Comparison of ENCODE assay signal across 13 mouse cellular contexts in genomic region chr1:43760085-43760484, GRCm38 (mm10). TPM values are rescaled to one million over a fixed set of nuclear protein-coding genes. Genes with fewer than 3 reads are reported as not detected.
DNase-seq lines count a peak whose midpoint lies in the region; ATAC-seq and TF ChIP-seq lines count a peak whose summit lies in the region.
"Had no signal": no experiment of that assay in that cellular context is flagged by ENCODE, and none has a peak within 500 bp of the region (broad histone marks: within the 10 kb centered on the region; RNA-seq: fewer than 3 reads in every experiment).

No protein-coding gene starts in this region.

- ATAC-seq in frontal cortex, adult (ENCODE audit: low TSS enrichment) = peak; percentile 65; the same call in 1 of the 2 replicates
- ATAC-seq in liver, postnatal 0 days = no peak
- ATAC-seq in liver, embryonic 12.5 days = no peak
- 0 out of 2 replicates have a peak, but pooled peaks have one; percentile 44 for ATAC-seq in megakaryocyte-erythroid progenitor cell, adult 5-6 weeks (replicated peaks; ENCODE audit: low FRiP score, low TSS enrichment, poor library complexity, severe bottlenecking)

- H3K4me1 ChIP-seq in liver, postnatal 0 days (ENCODE audit: insufficient read depth) = no peaks in the 10 kb centered on the region
- H3K4me1 ChIP-seq in liver, embryonic 12.5 days = no peaks in the 10 kb centered on the region
- H3K4me1 ChIP-seq: megakaryocyte, embryonic 14.5 days had no signal

- no peak overlapping the region for H3K27ac ChIP-seq in liver, postnatal 0 days (ENCODE audit: low read depth)
- no peak overlapping the region for H3K27ac ChIP-seq in liver, embryonic 12.5 days
- H3K27ac ChIP-seq: limb, embryonic 12.5 days had no signal

- peaks cover 24% of the 10 kb centered on the region for H3K36me3 ChIP-seq in liver, postnatal 0 days (replicated peaks; ENCODE audit: insufficient read depth, low read length)
- peaks cover 86% of the 10 kb centered on the region for H3K36me3 ChIP-seq in liver, embryonic 12.5 days

- DNase-seq in frontal cortex, postnatal 14 days (ENCODE audit: low spot score in 2 of 2) = no peak
- DNase-seq in liver, postnatal 0 days = no peak
- DNase-seq in MN1 (ENCODE audit: low spot score) = peak; percentile 58
- no peak for DNase-seq in lung, postnatal 36 days
- DNase-seq in layer of hippocampus, postnatal 36 days = no peak
- DNase-seq: cerebellum, postnatal 25 days; spleen, adult 18-20 months; thymus, postnatal 14 days had no signal

- no peaks in the 10 kb centered on the region for H3K27me3 ChIP-seq in liver, postnatal 0 days (ENCODE audit: insufficient read depth, low read length)
- no peaks in the 10 kb centered on the region for H3K27me3 ChIP-seq in liver, embryonic 12.5 days (replicated peaks)
- H3K27me3 ChIP-seq: limb, embryonic 12.5 days; megakaryocyte, embryonic 14.5 days had no signal

- TF ChIP-seq EP300 in liver, postnatal 0 days (IDR thresholded peaks at IDR 0.05; ENCODE audit: low read depth) = no peak

- peak; percentile 63 for TF ChIP-seq CTCF in liver, postnatal 0 days (IDR thresholded peaks at IDR 0.05; ENCODE audit: low read depth)

- no peak overlapping the region for H3K4me3 ChIP-seq in liver, postnatal 0 days (ENCODE audit: low read depth, low read length)
- no peak overlapping the region for H3K4me3 ChIP-seq in liver, embryonic 12.5 days
- H3K4me3 ChIP-seq: limb, embryonic 12.5 days; megakaryocyte, embryonic 14.5 days had no signal

- H3K4me2 ChIP-seq in liver, postnatal 0 days (ENCODE audit: low read depth, low read length) = no peak overlapping the region
- no peak overlapping the region for H3K4me2 ChIP-seq in liver, embryonic 12.5 days
- H3K4me2 ChIP-seq: limb, embryonic 12.5 days had no signal

- H3K9me3 ChIP-seq in liver, postnatal 0 days (ENCODE audit: low read length) = no peaks in the 10 kb centered on the region
- H3K9me3 ChIP-seq in liver, embryonic 12.5 days (replicated peaks) = no peaks in the 10 kb centered on the region
- H3K9me3 ChIP-seq: limb, embryonic 12.5 days; megakaryocyte, embryonic 14.5 days had no signal

- H3K9ac ChIP-seq in liver, postnatal 0 days (replicated peaks) = no peak overlapping the region
- H3K9ac ChIP-seq in liver, embryonic 12.5 days = no peak overlapping the region
- H3K9ac ChIP-seq: limb, embryonic 12.5 days had no signal

RNA-seq across cellular contexts. Expression of gene 1500015O10Rik, which starts 29.7 kb away (rescaled TPM):
- polyA plus RNA-seq in liver, postnatal 0 days (2015; fragmentation: Nextera tagmentation; extraction: Ambion mirVana) = 0.67 and 0.72 TPM in 2 replicates
- polyA plus RNA-seq in liver, embryonic 12.5 days (2016; fragmentation: Nextera tagmentation; extraction: Ambion mirVana) = 0.14 and 0.23 TPM in 2 replicates
- not detected in 2 replicates for total RNA-seq in megakaryocyte-erythroid progenitor cell, adult 5-6 weeks (2014; fragmentation: Nextera tagmentation)
- not detected in 2 replicates for total RNA-seq in megakaryocyte-erythroid progenitor cell, adult 5-6 weeks (2017)
- total RNA-seq in layer of hippocampus, postnatal 36 days (2021) = 1 to 10 TPM; 1.4 to 7.0 TPM

Comparison
In these comparisons a context has a peak if more than half of its experiments do, and no peak if none do; other contexts are left out.
1. ATAC-seq: peak in frontal cortex, adult (single experiment) and megakaryocyte-erythroid progenitor cell, adult 5-6 weeks (single experiment); none in liver, postnatal 0 days (single experiment) and liver, embryonic 12.5 days (single experiment).